Comparison of ENCODE assay signal across 8 mouse cellular contexts in genomic region chr10:62683043-62683442, GRCm38 (mm10). TPM values are rescaled to one million over a fixed set of nuclear protein-coding genes. Genes with fewer than 3 reads are reported as not detected.
DNase-seq lines count a peak whose midpoint lies in the region; ATAC-seq and TF ChIP-seq lines count a peak whose summit lies in the region.

No protein-coding gene starts in this region.

- 43% methylated on average over 5 of the region's 5 CpGs for WGBS in intestine, postnatal 0 days
- 42% methylated on average over 5 of the region's 5 CpGs for WGBS in intestine, embryonic 16.5 days
- WGBS in lung, postnatal 0 days, result 51% methylated on average over 5 of the region's 5 CpGs

- H3K27me3 ChIP-seq in intestine, postnatal 0 days (replicated peaks; ENCODE audit: control insufficient read depth, insufficient read depth, low read length), result no peaks in the 10 kb centered on the region
- H3K27me3 ChIP-seq in intestine, embryonic 16.5 days (replicated peaks; ENCODE audit: control insufficient read depth, insufficient read depth, low read length), result no peaks in the 10 kb centered on the region
- no peaks in the 10 kb centered on the region for H3K27me3 ChIP-seq in ES-Bruce4 (ENCODE audit: control insufficient read depth, insufficient read depth, low read length, poor library complexity, severe bottlenecking)
- no peaks in the 10 kb centered on the region for H3K27me3 ChIP-seq in lung, postnatal 0 days (replicated peaks; ENCODE audit: insufficient read depth, low read length)

- TF ChIP-seq POLR2A in ES-Bruce4 (IDR thresholded peaks at IDR 0.05; ENCODE audit: insufficient read depth, low read length), result no peak

- no peak for ATAC-seq in intestine, postnatal 0 days
- no peak for ATAC-seq in intestine, embryonic 16.5 days
- ATAC-seq in lung, postnatal 0 days, result peak; percentile 16

- no peak overlapping the region for H3K4me3 ChIP-seq in intestine, postnatal 0 days (ENCODE audit: low read depth, low read length)
- H3K4me3 ChIP-seq in intestine, embryonic 16.5 days (ENCODE audit: low read length), result no peak overlapping the region
- H3K4me3 ChIP-seq in ES-Bruce4 (ENCODE audit: low read depth, low read length), result no peak overlapping the region
- no peak overlapping the region for H3K4me3 ChIP-seq in lung, postnatal 0 days (ENCODE audit: low read depth, low read length)

- H3K4me1 ChIP-seq in intestine, postnatal 0 days (replicated peaks; ENCODE audit: control insufficient read depth, insufficient read depth, low read length), result no peaks in the 10 kb centered on the region
- no peaks in the 10 kb centered on the region for H3K4me1 ChIP-seq in intestine, embryonic 16.5 days (ENCODE audit: control insufficient read depth, insufficient read depth, low read length)
- no peaks in the 10 kb centered on the region for H3K4me1 ChIP-seq in ES-Bruce4 (ENCODE audit: control insufficient read depth, insufficient read depth, low read length)
- H3K4me1 ChIP-seq in lung, postnatal 0 days (ENCODE audit: insufficient read depth, low read depth, low read length), result no peaks in the 10 kb centered on the region

- H3K36me3 ChIP-seq in intestine, postnatal 0 days (ENCODE audit: control insufficient read depth, insufficient read depth), result no peaks in the 10 kb centered on the region
- H3K36me3 ChIP-seq in intestine, embryonic 16.5 days (ENCODE audit: control insufficient read depth, insufficient read depth, low read length), result no peaks in the 10 kb centered on the region
- H3K36me3 ChIP-seq in ES-Bruce4 (ENCODE audit: control insufficient read depth, insufficient read depth, low read length, poor library complexity, severe bottlenecking), result no peaks in the 10 kb centered on the region
- no peaks in the 10 kb centered on the region for H3K36me3 ChIP-seq in lung, postnatal 0 days (ENCODE audit: insufficient read depth, low read length)

- DNase-seq in embryo, embryonic 10.5 days (ENCODE audit: low spot score), result peak; percentile 36
- no peak for DNase-seq in lung, postnatal 0 days (ENCODE audit: low spot score)
- DNase-seq in c-Kit-positive CD71-positive TER-119-positive erythroid progenitor cells, embryonic 14.5 days (ENCODE audit: low spot score), result no peak
- no peak for DNase-seq in urinary bladder, postnatal 4 days (ENCODE audit: low spot score in 2 of 2)
- no peak for DNase-seq in gastrocnemius, adult 8-10 months (ENCODE audit: low spot score in 2 of 2)

- no peak overlapping the region for H3K9ac ChIP-seq in intestine, postnatal 0 days (ENCODE audit: low read depth, low read length)
- H3K9ac ChIP-seq in intestine, embryonic 16.5 days (ENCODE audit: low read depth, low read length), result no peak overlapping the region
- no peak overlapping the region for H3K9ac ChIP-seq in ES-Bruce4 (ENCODE audit: low read depth, poor library complexity, severe bottlenecking)
- no peak overlapping the region for H3K9ac ChIP-seq in lung, postnatal 0 days (replicated peaks; ENCODE audit: low read depth)

- H3K27ac ChIP-seq in intestine, postnatal 0 days (ENCODE audit: low read depth, low read length), result no peak overlapping the region
- H3K27ac ChIP-seq in intestine, embryonic 16.5 days (ENCODE audit: low read length), result no peak overlapping the region
- H3K27ac ChIP-seq in ES-Bruce4 (ENCODE audit: insufficient read depth, low read length), result no peak overlapping the region
- H3K27ac ChIP-seq in lung, postnatal 0 days (ENCODE audit: low read length), result no peak overlapping the region

- H3K4me2 ChIP-seq in intestine, postnatal 0 days (replicated peaks; ENCODE audit: low read depth), result no peak overlapping the region
- no peak overlapping the region for H3K4me2 ChIP-seq in intestine, embryonic 16.5 days (ENCODE audit: low read depth, low read length)
- no peak overlapping the region for H3K4me2 ChIP-seq in lung, postnatal 0 days (replicated peaks; ENCODE audit: low read depth, low read length)

- peak; percentile 77 for TF ChIP-seq CTCF in intestine, postnatal 0 days (IDR thresholded peaks at IDR 0.05; ENCODE audit: low read depth)
- peak; percentile 80 for TF ChIP-seq CTCF in ES-Bruce4 (IDR thresholded peaks at IDR 0.05; ENCODE audit: low read depth, low read length)
- TF ChIP-seq CTCF in lung, postnatal 0 days (IDR thresholded peaks at IDR 0.05), result peak; percentile 72

- H3K9me3 ChIP-seq in intestine, postnatal 0 days (ENCODE audit: control insufficient read depth), result 0 out of 2 replicates have a peak, but pooled peaks cover 4% of the 10 kb centered on the region
- peaks cover 5% of the 10 kb centered on the region for H3K9me3 ChIP-seq in intestine, embryonic 16.5 days (ENCODE audit: control insufficient read depth, low read length)
- no peaks in the 10 kb centered on the region for H3K9me3 ChIP-seq in ES-Bruce4 (replicated peaks; ENCODE audit: control insufficient read depth, insufficient read depth, low read length, poor library complexity, severe bottlenecking)
- 0 out of 2 replicates have a peak, but pooled peaks cover 3% of the 10 kb centered on the region for H3K9me3 ChIP-seq in lung, postnatal 0 days (ENCODE audit: low read length)

- TF ChIP-seq EP300 in ES-Bruce4 (IDR thresholded peaks at IDR 0.05; ENCODE audit: insufficient read depth, low read depth, low read length), result no peak
- TF ChIP-seq EP300 in lung, postnatal 0 days (IDR thresholded peaks at IDR 0.05), result no peak

RNA-seq across cellular contexts. Expression of gene Ddx50, which starts 32.0 kb away (rescaled TPM):
- 69.6 and 74.4 TPM in 2 replicates for polyA plus RNA-seq in intestine, postnatal 0 days (2015; fragmentation: Nextera tagmentation; extraction: Ambion mirVana)
- 94.5 and 96.3 TPM in 2 replicates for polyA plus RNA-seq in intestine, embryonic 16.5 days (2015; fragmentation: Nextera tagmentation; extraction: Ambion mirVana)
- 96.5 and 115 TPM in 2 replicates for polyA plus RNA-seq in ES-Bruce4 (2011; ENCODE audit: insufficient read depth, insufficient read length, low read depth, missing spikeins)
- 83.9 and 89.9 TPM in 2 replicates for polyA plus RNA-seq in lung, postnatal 0 days (2015; fragmentation: Nextera tagmentation; extraction: Ambion mirVana)
- total RNA-seq in gastrocnemius, adult 8-10 months (2022), result 10 to 100 TPM; 40.1 to 51.0 (median 49.8) TPM

RNA-seq across cellular contexts. Expression of gene Stox1, which starts 42.9 kb away (rescaled TPM):
- 0.44 and 0.97 TPM in 2 replicates for polyA plus RNA-seq in intestine, postnatal 0 days (2015; fragmentation: Nextera tagmentation; extraction: Ambion mirVana)
- 1.6 and 1.7 TPM in 2 replicates for polyA plus RNA-seq in intestine, embryonic 16.5 days (2015; fragmentation: Nextera tagmentation; extraction: Ambion mirVana)
- 1.1 TPM in 1 of 2 replicates, not detected in the other for polyA plus RNA-seq in ES-Bruce4 (2011; ENCODE audit: insufficient read depth, insufficient read length, low read depth, missing spikeins)
- polyA plus RNA-seq in lung, postnatal 0 days (2015; fragmentation: Nextera tagmentation; extraction: Ambion mirVana), result 4.7 and 5.5 TPM in 2 replicates
- total RNA-seq in gastrocnemius, adult 8-10 months (2022), result under 1 TPM; 0.12 to 0.27 (median 0.18) TPM
